Mouse (Mus musculus) myocyte (in vitro differentiated cells): ENCODE data around the gene Itga8. TPM values are rescaled to one million over a fixed set of nuclear protein-coding genes. Genes with fewer than 3 reads are reported as not detected.

Experiments used
- H3K27me3 ChIP-seq: one replicate; pipeline ENCODE4 v1.6.1; 2011; ENCODE audit not compliant: control insufficient read depth, insufficient read depth, insufficient read length
- H3K36me3 ChIP-seq: one replicate; pipeline ENCODE4 v1.6.1; 2011; ENCODE audit not compliant: control insufficient read depth, insufficient read depth
- H3K4me2 ChIP-seq: one replicate; pipeline ENCODE4 v1.6.1; 2011; ENCODE audit warnings: low read depth, control low read depth
- H3K4me3 ChIP-seq: one replicate; pipeline ENCODE4 v1.5.1; 2011; ENCODE audit warnings: mild to moderate bottlenecking, control low read depth, moderate library complexity
- H3K79me2 ChIP-seq: one replicate; pipeline ENCODE4 v1.6.1; 2011; ENCODE audit not compliant: control insufficient read depth, insufficient read depth
- H3ac ChIP-seq: one replicate; pipeline ENCODE4 v1.6.1; 2011; ENCODE audit not compliant: control insufficient read depth, insufficient read length
- CEBPB ChIP-seq: IDR thresholded peaks from 2 replicates; pipeline ENCODE4 v1.6.1; 2011; ENCODE audit warnings: mild to moderate bottlenecking, moderate library complexity; ENCODE audit not compliant: poor library complexity, insufficient read depth, severe bottlenecking
- E2F4 ChIP-seq: IDR thresholded peaks from one replicate; pipeline ENCODE4 v1.6.1; 2011; ENCODE audit warnings: mild to moderate bottlenecking, control low read depth, moderate library complexity; ENCODE audit not compliant: insufficient read depth
- MAX ChIP-seq: IDR thresholded peaks from one replicate; pipeline ENCODE4 v1.6.1; 2011; ENCODE audit warnings: low read depth, mild to moderate bottlenecking, control low read depth
- MYOD1 ChIP-seq, 3 experiments: IDR thresholded peaks; one replicate each; pipeline ENCODE4 v1.6.1; 2011; ENCODE audit warnings: control low read depth in 2 of 3, low read depth in 2 of 3, mild to moderate bottlenecking in 2 of 3, moderate library complexity in 1 of 3; ENCODE audit not compliant: insufficient read length in 2 of 3, control insufficient read depth in 1 of 3
- MYOG ChIP-seq, 3 experiments: IDR thresholded peaks; one replicate each; pipeline ENCODE4 v1.6.1; 2011; ENCODE audit warnings: control low read depth in 2 of 3, low read depth in 2 of 3, mild to moderate bottlenecking in 2 of 3; ENCODE audit not compliant: insufficient read length in 2 of 3, control insufficient read depth in 1 of 3, insufficient read depth in 1 of 3
- POLR2A ChIP-seq: IDR thresholded peaks from one replicate; pipeline ENCODE4 v1.6.1; 2011; ENCODE audit warnings: low read depth, mild to moderate bottlenecking, control low read depth, moderate library complexity; ENCODE audit not compliant: insufficient read length
- POLR2AphosphoS2 ChIP-seq: IDR thresholded peaks from one replicate; pipeline ENCODE4 v1.6.1; 2011; ENCODE audit warnings: low read depth, control low read depth; ENCODE audit not compliant: insufficient read length
- REST ChIP-seq: IDR thresholded peaks from one replicate; pipeline ENCODE4 v1.6.1; 2011; ENCODE audit warnings: mild to moderate bottlenecking, control low read depth, moderate library complexity; ENCODE audit not compliant: insufficient read depth, insufficient read length
- SRF ChIP-seq: IDR thresholded peaks from one replicate; pipeline ENCODE4 v1.6.1; 2011; ENCODE audit warnings: low read depth; ENCODE audit not compliant: control insufficient read depth, insufficient read length
- TCF12 ChIP-seq: IDR thresholded peaks from one replicate; pipeline ENCODE4 v1.6.1; 2011; ENCODE audit warnings: mild to moderate bottlenecking, control low read depth; ENCODE audit not compliant: poor library complexity, insufficient read depth, severe bottlenecking
- TCF3 ChIP-seq: IDR thresholded peaks from one replicate; pipeline ENCODE4 v1.6.1; 2011; ENCODE audit warnings: low read depth, control low read depth; ENCODE audit not compliant: insufficient read length
- USF1 ChIP-seq: IDR thresholded peaks from one replicate; pipeline ENCODE4 v1.6.1; 2011; ENCODE audit warnings: low read depth, mild to moderate bottlenecking, control low read depth, moderate library complexity
- polyA plus RNA-seq: library from polyadenylated mRNA; unstranded; fragments of >200 nt; fragmentation: generic; extraction: Trizol; gene quantifications from one replicate; pipeline ENCODE4 v1.2.1, GENCODE M21; 2012; ENCODE audit warnings: missing spikeins

The Itga8 gene
- polyA plus RNA-seq, 1 experiment = 0.08 TPM

DNA sequence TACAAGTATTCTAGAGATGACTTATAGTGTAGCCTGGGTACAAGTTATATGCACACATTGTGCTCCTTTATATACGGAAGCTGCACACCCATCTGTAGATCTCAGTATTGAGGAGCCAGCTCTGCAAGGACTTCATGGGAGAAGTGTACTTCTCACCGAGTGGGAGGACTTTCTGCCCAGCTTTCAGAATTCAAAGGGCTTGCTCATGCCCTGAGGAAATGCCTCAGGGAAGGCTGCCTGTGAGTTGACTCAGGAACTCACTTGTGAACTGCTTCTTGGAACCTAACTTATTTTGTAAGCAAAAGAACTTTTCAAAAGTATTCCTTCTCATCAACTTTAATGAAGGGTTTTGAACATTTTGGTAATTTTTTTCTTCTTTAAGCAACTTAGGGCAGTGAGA lies 210.7 kb downstream of the Itga8 start:
- H3ac ChIP-seq = no peak overlapping the region

DNA sequence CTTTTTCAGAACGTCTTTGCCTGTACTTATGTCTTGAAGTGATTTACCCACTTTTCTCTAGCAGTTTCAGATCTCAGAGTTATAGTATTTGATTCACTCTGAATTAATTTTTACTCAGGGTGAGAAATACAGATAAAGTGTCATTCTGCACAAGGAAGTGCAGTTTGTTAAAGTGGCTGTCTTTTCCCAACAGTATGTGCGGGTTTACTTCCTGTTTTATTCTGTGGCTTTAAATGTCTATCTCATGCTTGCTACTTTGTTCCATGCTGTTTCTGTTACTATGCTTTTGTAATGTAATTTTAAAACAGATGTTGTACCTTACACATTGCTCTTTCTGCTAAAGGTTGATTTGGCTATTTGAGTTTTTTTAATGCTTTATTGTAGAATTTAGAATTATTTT lies 216.2 kb downstream of the Itga8 start:
- Histone ChIP-seq H3K4me2 (no peak overlapping the region), H3K79me2 (no peaks in the 10 kb centered on the region), H3K36me3 (no peaks in the 10 kb centered on the region), H3ac (no peak overlapping the region), H3K4me3 (no peak overlapping the region), H3K27me3 (no peaks in the 10 kb centered on the region)
- no peak for TF ChIP-seq POLR2A
- no peak for TF ChIP-seq TCF12
- no peak for TF ChIP-seq CEBPB
- TF ChIP-seq TCF3 = no peak

More for the DNA sequence above, 210.7 kb downstream of the Itga8 start:
- H3K4me2 ChIP-seq = no peak overlapping the region
- no peaks in the 10 kb centered on the region for H3K27me3 ChIP-seq
- TF ChIP-seq MYOG (IDR thresholded peaks at IDR 0.05; ENCODE audit: control insufficient read depth in 1 of 3, insufficient read depth in 1 of 3, insufficient read length in 2 of 3, low read depth in 2 of 3) (no peak), POLR2A (no peak), MAX (no peak), POLR2AphosphoS2 (no peak), TCF3 (no peak)
- no peak overlapping the region for H3K4me3 ChIP-seq
- no peaks in the 10 kb centered on the region for H3K36me3 ChIP-seq
- no peaks in the 10 kb centered on the region for H3K79me2 ChIP-seq

DNA sequence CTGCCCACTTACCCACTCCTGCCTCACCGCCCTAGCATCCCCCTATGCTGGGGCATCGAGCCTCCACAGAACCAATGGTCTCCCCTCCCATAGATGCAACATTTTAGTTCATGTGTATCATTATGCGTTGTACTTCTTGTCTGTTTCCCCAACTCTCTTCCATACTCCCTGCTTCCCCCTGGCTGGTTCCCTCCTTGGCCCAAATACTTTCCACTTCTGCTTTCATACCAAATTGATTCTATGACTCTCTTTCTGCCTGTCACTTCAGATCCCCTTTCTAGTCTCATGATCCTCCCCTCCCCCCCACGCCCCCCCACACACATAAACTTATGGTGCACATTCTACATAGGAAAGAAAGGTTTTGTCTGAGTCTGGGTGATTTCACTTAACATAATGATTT lies 217.4 kb downstream of the Itga8 start:
- Histone ChIP-seq H3K4me3 (no peak overlapping the region), H3ac (no peak overlapping the region), H3K36me3 (no peaks in the 10 kb centered on the region), H3K4me2 (no peak overlapping the region), H3K79me2 (no peaks in the 10 kb centered on the region), H3K27me3 (no peaks in the 10 kb centered on the region)
- TF ChIP-seq E2F4 (no peak), REST (no peak), SRF (no peak), TCF12 (no peak), MYOD1 (IDR thresholded peaks at IDR 0.05; ENCODE audit: control insufficient read depth in 1 of 3, insufficient read length in 2 of 3, low read depth in 2 of 3) (no peak), TCF3 (no peak), USF1 (no peak), POLR2A (no peak), MYOG (IDR thresholded peaks at IDR 0.05; ENCODE audit: control insufficient read depth in 1 of 3, insufficient read depth in 1 of 3, insufficient read length in 2 of 3, low read depth in 2 of 3) (no peak), CEBPB (no peak)

DNA sequence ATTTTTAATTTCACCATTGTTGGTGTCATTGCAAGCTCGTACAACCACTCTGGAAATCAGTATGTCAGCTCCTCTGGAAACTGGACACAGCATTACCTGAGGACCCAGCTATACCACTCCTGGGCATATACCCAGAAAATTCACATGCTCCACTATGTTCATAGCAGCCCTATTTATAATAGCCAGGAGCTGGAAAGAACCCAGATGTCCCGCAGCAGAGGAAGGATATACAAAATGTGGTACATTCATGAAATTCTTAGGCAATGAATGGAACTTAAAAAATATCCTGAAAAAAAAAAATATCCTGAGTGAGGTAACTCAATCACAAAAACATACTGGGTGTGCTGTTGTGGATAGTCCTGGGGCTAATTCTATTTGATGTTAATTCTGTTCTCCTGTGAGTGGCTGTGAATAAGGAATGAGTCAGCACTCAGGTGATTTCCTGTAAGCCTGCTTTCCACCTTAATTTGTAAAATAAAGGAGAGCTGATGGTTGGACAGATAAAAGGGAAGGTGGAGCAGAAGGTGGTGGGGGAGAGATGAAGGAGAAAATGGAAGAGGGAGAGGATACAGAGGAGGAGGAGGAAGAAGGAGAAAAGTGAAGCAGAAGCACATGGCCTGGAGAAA lies 224.3 kb downstream of the Itga8 start:
- no peak for TF ChIP-seq E2F4
- TF ChIP-seq REST = no peak
- no peak for TF ChIP-seq MAX
- no peak for TF ChIP-seq TCF12
- TF ChIP-seq POLR2AphosphoS2 = no peak
- TF ChIP-seq POLR2A = no peak
- no peak for TF ChIP-seq MYOD1 (IDR thresholded peaks at IDR 0.05; ENCODE audit: control insufficient read depth in 1 of 3, insufficient read length in 2 of 3, low read depth in 2 of 3)
- TF ChIP-seq USF1 = no peak
- Histone ChIP-seq H3K36me3 (no peaks in the 10 kb centered on the region), H3K27me3 (no peaks in the 10 kb centered on the region), H3K79me2 (no peaks in the 10 kb centered on the region), H3ac (no peak overlapping the region), H3K4me2 (no peak overlapping the region), H3K4me3 (no peak overlapping the region)

DNA sequence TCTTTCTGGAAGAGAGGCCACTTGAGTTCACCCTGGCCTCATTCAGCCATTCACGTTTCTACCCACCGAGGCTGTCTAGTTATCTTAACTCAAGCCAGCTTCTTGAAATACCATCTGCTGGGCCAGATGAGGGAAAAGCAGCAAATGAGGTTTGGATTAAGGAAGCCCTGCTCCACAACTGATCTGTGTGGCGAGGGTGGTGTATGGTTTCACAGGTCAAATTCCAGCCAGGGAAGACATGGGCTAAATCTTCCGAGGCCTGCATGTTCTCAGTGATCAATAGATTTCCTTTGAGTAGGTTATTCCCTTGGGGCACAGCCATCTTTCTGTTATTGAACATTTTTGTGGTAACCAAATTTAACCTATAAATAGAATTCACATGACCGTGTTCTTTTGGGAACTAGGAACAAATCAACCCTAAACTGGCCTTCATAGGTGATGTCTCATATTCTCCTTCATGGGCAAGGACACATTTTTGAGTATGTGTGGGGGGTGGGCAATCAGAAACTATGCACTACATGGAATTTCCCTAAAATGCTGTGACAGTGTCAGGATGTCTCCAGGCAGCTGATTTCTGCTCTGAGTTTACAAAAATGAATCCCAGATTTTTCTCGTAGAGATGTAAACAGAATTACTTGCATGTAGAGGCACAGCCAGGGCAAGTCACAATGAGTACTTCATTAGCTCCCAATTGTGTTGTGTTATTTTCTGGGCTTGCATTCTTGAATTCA lies 235.9 kb downstream of the Itga8 start:
- no peak for TF ChIP-seq SRF
- TF ChIP-seq CEBPB = no peak
- TF ChIP-seq POLR2AphosphoS2 = no peak
- TF ChIP-seq E2F4 = no peak
- TF ChIP-seq MYOD1 (IDR thresholded peaks at IDR 0.05; ENCODE audit: control insufficient read depth in 1 of 3, insufficient read length in 2 of 3, low read depth in 2 of 3) = no peak
- no peak for TF ChIP-seq POLR2A
- no peak for TF ChIP-seq TCF3
- TF ChIP-seq USF1 = no peak
- Histone ChIP-seq H3ac (no peak overlapping the region), H3K4me2 (no peak overlapping the region), H3K27me3 (no peaks in the 10 kb centered on the region), H3K36me3 (no peaks in the 10 kb centered on the region), H3K4me3 (no peak overlapping the region), H3K79me2 (no peaks in the 10 kb centered on the region)
